Mouse (Mus musculus) left cerebral cortex, adult 11 months (tissue): ENCODE measurements at regions not wholly inside any gene's neighbourhood (a gene's known extent, or its start where the extent isn't known, plus 50 kb on each side); places are given as distances from the start of the nearest gene placed in this dataset.
A peak's percentile ranks its signal among the peaks of the same experiment; 100 is the strongest.

Experiments
- DNase-seq: peaks from one replicate; pipeline ENCODE4 v3.0.0; 2022; ENCODE audit warnings: low spot score

DNA sequence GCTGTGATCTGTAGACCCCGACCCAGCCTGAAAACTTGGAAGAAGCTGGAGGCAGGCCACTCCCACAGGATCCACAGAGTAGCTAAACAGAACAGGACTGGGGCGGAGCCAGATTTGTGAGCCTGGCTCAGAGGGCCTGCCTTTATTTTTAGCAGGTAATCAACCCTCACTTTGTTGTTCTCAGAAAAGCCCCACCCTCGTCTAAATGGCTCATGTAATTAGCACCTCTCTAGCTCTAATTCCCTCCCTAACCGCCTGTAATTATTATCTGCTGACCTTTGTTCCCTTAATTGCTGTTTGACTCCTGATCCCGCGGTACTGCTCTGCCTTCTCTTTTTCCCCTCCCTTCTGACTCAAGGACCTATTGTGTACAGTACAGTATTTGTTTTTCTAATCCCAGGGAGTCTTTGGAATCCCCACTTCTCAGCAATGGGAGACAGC is 95.6 kb upstream of the Bdnf start:
- no peak for DNase-seq

GRCm38 (mm10) chr2:109618341-109619058 is 56.0 kb upstream of the Bdnf start:
- peak; percentile 35 for DNase-seq

- peak; percentile 15 for DNase-seq
These were observed 54.8 kb upstream of the Bdnf start for GRCm38 (mm10) chr2:109619676-109620075.

DNA sequence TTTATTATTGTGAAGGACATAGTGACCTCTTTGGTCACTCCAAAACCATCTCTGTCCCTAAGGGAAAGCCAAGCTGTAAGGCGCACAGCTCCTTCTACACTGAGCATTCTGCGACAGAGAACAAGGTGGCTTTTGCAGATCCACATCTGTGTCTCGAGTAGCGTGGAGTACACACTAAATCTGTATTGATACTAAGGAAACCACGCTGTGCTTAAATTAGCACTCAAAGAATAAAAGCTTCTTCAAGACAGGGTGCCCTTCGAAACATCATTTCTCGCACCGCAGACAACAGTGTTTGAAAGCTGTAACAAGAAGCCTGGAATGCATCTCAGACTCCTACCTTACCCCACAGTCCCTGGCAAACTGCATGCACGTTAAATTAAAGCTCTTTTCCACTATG is 52.9 kb upstream of the Bdnf start:
- DNase-seq: no peak
